Mouse (Mus musculus): ENCODE measurements around the gene Pidd1.

DNA sequence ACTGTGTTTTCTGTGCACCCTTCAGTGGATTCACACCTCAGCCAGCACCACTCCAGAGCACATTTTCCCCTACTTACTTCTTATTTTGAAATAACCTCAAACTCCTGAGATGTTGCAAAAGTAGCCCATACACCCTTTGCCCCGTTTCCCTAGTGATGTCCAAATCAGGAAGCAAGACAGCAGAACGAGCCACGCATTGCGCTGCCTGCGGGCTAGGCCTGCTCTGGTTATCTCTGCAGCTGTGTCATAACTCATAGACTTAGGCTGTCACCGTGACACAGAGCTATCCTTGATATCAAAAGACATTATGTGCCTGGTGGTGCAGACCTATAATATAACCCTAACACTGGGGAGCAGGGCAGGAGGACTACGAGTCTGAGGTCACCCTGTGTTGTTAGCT lies 49.7 kb downstream of the Pidd1 start:
- TF ChIP-seq POLR2A (IDR thresholded peaks at IDR 0.05; ENCODE audit: borderline replicate concordance, control insufficient read depth, low read depth, low read length), result no peak
- no peak for TF ChIP-seq CTCF (IDR thresholded peaks at IDR 0.05; ENCODE audit: control insufficient read depth, insufficient read depth, low read length)

Data from bone marrow, adult 2 months (tissue).